Mouse (Mus musculus) regulatory T cell (primary cell): ENCODE results near the gene Akr1d1.

Experiments
- in situ Hi-C: fragments of 300-600 bp; cut with MboI, MseI; formaldehyde crosslinking; loops from one replicate; pipeline ENCODE4 v1.15.1; 2025; ENCODE audit warnings: high pct_unique_total_duplicates

Gene Akr1d1

DNA sequence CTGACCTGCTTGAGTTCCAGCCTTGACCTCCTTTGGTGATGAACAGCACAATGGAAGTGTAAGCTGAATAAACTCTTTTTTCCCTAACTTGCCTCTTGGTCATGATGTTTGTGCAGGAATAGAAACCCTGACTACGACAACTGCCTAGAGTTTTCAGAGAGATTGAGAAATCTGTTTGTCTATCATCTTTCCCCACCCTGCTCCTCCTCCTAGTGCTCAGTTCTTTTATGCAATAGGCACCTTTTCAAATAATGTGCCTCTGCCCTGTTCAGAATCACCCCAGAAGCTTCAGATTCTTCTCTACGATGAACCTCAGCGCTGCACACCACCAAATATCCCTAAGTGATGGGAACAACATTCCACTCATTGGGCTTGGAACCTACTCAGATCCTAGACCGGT, at the start of gene Akr1d1:
Akr1d1 (plus strand) TSS at position 234 of the 400 bp plus-strand sequence.
- in situ Hi-C loops = no loop called here

DNA sequence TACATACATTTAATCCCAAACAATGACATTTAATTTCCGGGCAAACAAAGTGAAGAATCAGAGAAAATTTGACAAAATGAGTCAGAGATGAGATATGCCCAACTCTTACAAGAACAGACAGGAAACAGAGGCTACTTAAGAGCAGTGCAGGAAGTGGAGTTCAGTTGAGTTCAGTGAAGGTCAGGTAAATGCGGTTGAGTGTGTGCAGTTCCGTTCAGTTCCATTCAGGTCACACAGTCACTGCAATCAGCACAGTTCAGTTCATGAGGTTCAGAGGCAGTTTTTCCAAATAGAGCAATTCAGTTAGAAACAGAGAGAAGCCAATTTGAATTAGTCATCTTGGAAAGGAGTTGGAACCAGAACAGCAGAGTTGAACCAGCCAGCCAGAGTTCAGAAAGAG, 48.8 kb upstream of the Akr1d1 start:
- in situ Hi-C loops = no loop called here

GRCm38 (mm10) chr6:37483262-37483661, 46.7 kb upstream of the Akr1d1 start:
- in situ Hi-C loops = no loop called here

DNA sequence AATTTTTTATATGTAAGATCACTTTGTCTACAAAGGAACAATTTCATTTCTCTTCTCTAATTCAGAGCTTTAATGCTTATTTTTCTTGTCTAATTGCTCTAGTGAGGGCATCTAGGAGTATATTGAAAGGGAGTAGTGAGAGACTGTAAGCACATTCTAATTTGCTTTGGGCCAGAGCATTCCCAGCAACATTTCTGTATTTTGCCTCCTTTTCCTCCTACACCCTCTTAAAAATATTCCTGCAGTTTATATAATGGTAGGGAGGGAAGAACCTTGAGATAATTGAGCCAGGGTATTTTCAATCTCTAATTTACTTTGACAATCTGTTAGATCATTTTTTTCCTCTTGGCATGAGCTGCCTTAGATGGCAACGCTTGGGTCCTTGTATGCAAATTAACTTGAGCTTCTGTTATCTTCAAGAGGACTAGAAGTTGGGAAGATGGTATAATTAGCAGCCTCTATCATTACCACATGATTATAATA, 45.3 kb upstream of the Akr1d1 start:
- in situ Hi-C loops = no loop called here

DNA sequence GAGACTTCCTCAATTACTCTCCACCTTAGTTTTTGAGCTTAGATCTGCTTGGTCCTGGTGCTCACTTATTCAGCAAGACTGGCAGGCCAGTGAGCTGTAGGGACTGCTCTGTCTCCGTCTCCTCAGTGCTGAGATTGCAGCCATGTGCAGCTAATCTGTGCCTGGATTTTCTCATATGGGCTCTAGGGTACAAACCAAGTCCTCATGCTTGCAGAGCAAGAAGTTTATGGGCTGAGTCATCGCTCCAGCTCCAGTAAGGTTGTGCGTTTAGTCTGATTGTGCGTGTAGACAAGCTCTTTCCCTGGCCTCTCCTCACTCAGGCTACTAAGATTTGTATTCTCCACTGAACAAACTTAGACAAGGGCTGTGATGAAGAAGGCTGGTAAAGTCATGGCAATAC, 43.5 kb upstream of the Akr1d1 start:
- in situ Hi-C loops = no loop called here

DNA sequence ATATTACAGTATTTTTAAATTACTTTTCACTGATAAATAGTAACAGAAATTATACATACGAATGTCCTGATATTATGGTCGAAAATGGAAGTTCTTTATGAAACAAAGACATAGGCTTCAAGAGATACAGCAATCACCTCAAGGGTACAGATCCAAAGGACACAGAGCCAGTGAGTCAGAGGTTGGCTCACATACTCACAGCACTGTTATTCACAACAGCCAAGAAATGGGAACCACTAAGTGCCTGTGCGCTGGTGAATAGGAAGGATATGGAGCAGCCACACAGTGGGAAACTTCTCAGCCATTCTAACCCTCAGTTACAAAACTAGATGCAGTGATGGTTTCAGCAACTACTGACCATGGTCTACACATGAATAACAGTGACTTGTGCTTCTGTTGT, 37.7 kb upstream of the Akr1d1 start:
- in situ Hi-C loops = no loop called here

DNA sequence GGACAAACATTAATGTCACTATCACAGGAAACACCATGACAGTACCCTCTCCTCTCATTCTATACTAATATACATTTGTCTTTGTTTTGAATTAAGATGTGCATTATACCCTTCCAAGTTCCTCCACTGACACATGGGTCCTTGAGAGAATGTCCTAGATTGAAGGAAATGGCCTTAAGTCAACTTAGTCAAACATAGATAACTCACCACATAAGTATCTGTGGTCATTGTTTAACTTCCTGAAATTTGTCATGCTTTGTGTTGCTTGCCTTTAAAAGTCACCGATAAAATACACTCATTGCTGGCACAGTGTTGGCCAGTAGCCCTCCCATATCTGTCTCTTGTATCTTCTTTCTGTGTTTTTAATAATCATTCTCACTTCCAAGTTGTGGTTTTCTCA, 35.0 kb upstream of the Akr1d1 start:
- in situ Hi-C loops = no loop called here

DNA sequence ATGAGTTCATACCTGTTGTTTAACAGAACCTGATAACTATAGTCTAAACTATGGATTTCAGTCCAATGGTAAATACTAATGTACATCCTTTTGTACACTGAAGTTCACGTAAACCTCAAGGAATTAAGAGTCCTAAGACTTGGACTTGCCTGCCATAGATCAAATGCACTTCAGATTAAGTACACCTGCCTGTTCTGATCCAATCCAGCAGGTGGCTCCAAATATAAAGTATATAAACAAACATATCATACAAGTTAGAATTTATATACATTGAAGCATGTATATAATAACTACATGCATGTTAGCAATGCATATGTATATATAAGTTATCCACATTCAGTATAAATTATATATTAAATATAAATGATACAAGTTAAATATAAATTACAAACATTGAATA, 33.1 kb upstream of the Akr1d1 start:
- in situ Hi-C loops = no loop called here

DNA sequence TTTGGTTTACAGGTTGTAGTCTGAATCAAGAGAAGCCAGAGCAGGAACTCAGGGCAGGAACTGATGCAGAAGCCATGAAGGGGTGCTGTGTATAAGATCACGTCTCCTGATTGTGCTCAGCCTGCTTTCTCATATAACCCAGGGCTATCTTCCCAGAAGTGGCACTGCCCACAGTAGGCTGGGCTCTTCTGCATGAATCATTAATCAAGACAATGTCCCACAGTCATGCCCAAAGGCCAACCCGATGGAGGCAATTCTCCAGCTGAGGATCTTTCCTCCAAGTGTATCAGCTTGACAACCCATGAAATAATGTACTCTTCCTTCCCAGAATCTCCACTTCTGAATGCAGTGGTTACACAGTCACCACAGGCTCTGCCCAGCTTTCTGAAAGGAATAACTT, 24.4 kb upstream of the Akr1d1 start:
- in situ Hi-C loops = no loop called here

DNA sequence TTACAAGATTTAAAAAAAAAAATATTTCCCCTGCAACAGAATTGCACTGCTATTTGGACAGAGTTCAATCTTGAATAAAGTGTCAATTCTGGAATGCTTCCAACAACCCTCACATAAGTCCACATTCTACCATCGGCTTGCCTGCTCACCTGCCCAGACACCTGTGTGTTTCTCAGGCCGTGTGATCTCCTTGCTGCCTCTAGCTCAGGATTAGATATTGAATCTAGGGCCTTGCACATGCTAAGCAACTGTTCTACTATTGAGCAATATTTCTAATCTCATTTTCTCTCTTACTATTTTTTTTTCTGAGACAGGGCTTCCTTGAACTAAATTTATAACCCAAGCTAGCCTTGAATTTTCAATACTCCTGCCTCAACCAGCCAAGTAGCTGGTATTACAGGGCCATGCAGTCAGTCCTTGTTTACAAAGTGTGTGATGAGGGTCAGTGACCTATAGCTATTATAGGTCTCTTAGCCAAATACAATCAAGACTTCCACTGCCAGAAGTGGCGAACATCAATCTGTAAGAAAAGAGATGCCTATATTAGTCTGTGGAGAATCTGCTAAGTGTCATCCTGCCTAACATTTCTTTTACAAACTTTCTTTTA, 23.0 kb upstream of the Akr1d1 start:
- in situ Hi-C loops = no loop called here

- in situ Hi-C loops = no loop called here
These were observed 19.2 kb upstream of the Akr1d1 start for GRCm38 (mm10) chr6:37510786-37511185.

GRCm38 (mm10) chr6:37520631-37521375, 9.2 kb upstream of the Akr1d1 start:
- in situ Hi-C loops = no loop called here

DNA sequence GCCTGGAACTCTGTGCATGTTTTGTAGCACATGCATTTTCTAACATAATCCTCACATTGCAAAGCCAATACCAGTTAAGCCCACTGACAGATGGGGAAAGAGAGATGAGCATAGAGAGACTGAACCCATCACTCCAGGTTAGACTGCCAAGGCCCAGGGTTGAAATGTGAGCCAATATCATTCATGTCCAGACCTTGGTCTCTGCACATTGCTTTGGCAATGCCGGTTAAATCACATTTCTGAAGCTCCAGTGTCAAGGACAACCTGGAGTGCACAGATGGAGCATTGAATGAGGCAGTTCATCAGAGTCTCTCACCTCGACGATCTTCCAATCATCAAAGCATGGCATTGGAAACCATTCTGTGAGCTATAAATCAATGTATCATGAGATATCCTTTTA, 2.1 kb downstream of the Akr1d1 start:
- in situ Hi-C loops = no loop called here

DNA sequence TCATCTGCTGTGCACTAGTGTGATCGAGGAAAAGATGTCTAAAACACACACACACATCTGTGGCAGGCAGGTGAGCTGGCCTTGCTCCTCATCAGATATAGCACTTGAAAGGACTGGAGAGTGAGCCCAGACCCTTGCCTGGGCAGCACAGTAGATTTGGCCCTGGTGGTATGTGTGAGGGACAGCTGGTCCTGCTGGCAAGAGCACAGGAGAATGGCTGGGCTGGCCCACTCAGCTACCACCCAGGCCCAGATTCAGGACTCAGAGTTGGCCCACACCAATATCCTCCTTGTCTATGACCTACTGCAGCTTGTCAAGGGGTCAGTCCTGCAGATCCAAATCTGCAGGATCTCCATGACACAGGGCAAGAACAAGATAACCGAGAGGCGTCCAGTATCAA, 6.9 kb downstream of the Akr1d1 start:
- in situ Hi-C loops = no loop called here

GRCm38 (mm10) chr6:37537801-37538200, 7.8 kb downstream of the Akr1d1 start:
- in situ Hi-C loops = no loop called here

DNA sequence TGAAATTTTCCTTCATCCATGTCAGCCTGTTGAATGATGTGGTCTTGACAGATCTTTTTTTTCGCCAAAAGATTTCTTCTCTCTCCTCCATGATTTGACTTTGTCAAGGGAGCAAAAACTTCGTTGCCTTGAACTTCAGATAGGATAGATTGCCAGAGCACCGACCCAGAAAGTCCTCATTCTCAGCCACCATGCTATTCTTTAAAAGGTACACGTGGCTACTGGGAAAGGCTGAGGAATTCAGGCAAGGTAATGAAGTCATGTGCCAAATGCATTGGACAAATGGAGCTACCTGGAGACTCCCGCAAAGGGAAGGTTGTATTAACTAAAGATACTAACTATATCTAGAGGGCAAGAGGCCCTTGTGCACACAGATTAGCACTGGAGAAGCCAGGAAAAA, 8.8 kb downstream of the Akr1d1 start:
- in situ Hi-C loops = no loop called here

- in situ Hi-C loops = no loop called here
These were observed 9.4 kb downstream of the Akr1d1 start for GRCm38 (mm10) chr6:37539403-37539802.

GRCm38 (mm10) chr6:37540113-37540512, 10.1 kb downstream of the Akr1d1 start:
- in situ Hi-C loops = loop anchor here (10.0 kb wide), 1 partner anchor 445 kb away; no protein-coding TSS in a partner anchor

DNA sequence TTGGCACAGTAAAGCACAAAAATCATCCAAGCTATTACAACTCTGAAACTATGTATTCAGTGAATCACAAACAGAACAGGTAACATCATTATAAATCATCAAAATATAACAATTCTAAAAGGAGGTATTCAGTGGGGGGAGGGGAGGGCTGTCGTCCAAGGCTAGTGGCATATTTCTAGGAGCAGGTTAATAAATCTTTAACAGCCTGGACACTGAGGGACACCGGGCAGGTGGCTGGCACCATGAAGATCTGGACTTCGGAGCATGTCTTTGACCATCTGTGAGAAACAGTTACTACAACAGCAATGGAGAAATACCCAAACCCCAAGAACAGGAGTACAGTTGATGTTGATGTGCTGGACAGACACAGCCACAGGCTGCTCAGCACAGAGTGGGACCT, 11.2 kb downstream of the Akr1d1 start:
- in situ Hi-C loops = loop anchor here (10.0 kb wide), 1 partner anchor 446 kb away; no protein-coding TSS in a partner anchor

- in situ Hi-C loops = loop anchor here (10.0 kb wide), 1 partner anchor 447 kb away; no protein-coding TSS in a partner anchor
These were observed 12.2 kb downstream of the Akr1d1 start for GRCm38 (mm10) chr6:37542145-37542544.

DNA sequence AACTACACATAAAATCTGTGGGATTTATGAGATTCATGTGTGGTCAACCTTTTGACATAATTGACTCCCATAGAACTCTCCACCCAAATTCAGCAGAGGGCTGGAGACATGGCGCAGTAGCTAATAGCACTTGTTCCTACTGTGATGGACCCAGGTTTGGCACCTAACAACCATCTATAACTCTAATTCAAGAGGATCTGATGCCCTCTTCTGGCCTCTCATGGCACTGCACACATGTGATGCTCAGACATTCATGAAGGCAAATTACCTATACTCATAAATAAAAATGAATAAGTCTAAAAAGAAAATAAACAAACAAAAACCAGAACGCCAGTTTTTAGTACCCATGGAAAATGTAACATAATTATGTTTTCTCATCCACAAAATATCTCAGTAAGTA, 22.8 kb downstream of the Akr1d1 start:
- in situ Hi-C loops = no loop called here

DNA sequence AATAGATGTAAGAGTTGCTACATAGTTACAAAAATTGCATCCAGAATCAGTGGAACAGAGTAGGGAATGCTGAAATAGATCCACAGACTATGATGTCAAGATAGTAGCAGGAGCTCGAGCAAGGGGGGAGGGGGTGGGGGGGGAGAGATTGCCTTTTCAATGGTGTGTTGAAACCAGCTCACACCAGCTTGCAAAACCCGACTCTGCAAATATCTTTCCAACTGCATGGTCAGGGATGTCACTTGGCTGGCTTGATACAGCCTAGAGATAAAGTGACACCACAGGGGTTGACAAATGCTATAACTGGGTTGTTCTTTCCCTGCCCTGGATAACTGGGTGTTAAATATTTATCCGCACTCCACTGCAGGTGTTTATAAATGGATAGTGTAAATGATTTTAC, 24.0 kb downstream of the Akr1d1 start:
- in situ Hi-C loops = no loop called here

- in situ Hi-C loops = no loop called here
These were observed 24.4 kb downstream of the Akr1d1 start for GRCm38 (mm10) chr6:37554327-37554726.
